In the genomic region with DNA sequence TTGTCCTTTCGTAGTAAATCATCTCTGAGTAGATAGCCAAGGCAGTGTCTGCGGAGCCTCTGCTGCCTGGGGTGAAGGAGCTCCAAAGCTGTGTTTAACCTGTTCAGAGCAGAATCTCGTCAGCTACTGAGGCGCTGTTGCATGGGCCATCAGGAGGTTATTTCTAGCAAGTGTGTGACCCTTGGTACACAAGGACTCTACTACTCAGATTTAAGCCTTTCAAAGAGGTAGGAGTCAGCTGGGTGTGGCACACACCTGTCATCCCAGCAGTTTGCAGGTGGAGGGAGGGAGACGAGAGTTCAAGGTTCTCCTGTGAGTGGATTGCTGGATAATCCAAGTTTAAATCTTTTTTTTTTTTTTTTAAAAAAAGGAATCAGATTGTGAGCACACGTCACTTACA, we compare ENCODE assay signal across 14 mouse cellular contexts.
"Had no signal": no experiment of that assay in that cellular context is flagged by ENCODE, and none has a peak within 500 bp of the region (broad histone marks: within the 10 kb centered on the region; RNA-seq: fewer than 3 reads in every experiment).

No protein-coding gene starts in this region.

- H3K4me2 ChIP-seq: limb, embryonic 13.5 days; midbrain, embryonic 15.5 days; neural tube, embryonic 12.5 days had no signal

- H3K36me3 ChIP-seq: midbrain, embryonic 15.5 days; neural tube, embryonic 12.5 days had no signal

- H3K4me3 ChIP-seq: limb, embryonic 13.5 days; midbrain, embryonic 15.5 days; neural tube, embryonic 12.5 days had no signal

- H3K9ac ChIP-seq: limb, embryonic 13.5 days; liver, embryonic 14.5 days; midbrain, embryonic 15.5 days; neural tube, embryonic 12.5 days had no signal

- H3K9me3 ChIP-seq: limb, embryonic 13.5 days; midbrain, embryonic 15.5 days; neural tube, embryonic 12.5 days had no signal

- ATAC-seq: inflammation-experienced regulatory T-cells, adult 6 months; midbrain, embryonic 15.5 days had no signal

- H3K27me3 ChIP-seq: limb, embryonic 13.5 days; midbrain, embryonic 15.5 days; neural tube, embryonic 12.5 days had no signal

- DNase-seq: kidney, adult 8-10 months; kidney, postnatal 36 days; layer of hippocampus, adult 9-11 months; left cerebral cortex, postnatal 4 days; lung, adult 18-20 months; lung, postnatal 36 days; spleen, adult 18-20 months; thymus, postnatal 4 days had no signal

- H3K27ac ChIP-seq: kidney, postnatal 0 days; limb, embryonic 13.5 days; liver, embryonic 14.5 days; midbrain, embryonic 15.5 days; neural tube, embryonic 12.5 days had no signal
